Mouse (Mus musculus) neutrophil, adult 5-6 weeks (primary cell): ENCODE results near the gene Med8. TPM values are rescaled to one million over a fixed set of nuclear protein-coding genes. Genes with fewer than 3 reads are reported as not detected.

Experiments
- ATAC-seq: fragments of 151-379, 151-347 bp; 2 replicates; pipeline ENCODE4 v1.8.0; 2017; ENCODE audit warnings: mild to moderate bottlenecking, moderate TSS enrichment; ENCODE audit not compliant: insufficient number of reproducible peaks, poor library complexity, low FRiP score, severe bottlenecking; ENCODE audit errors: extremely low read depth
- total RNA-seq: library from RNA; stranded (forward); fragments of 200-1000 nt; gene quantifications from 2 replicates; pipeline ENCODE4 v1.2.3, GENCODE M21; 2017

The Med8 gene
- total RNA-seq, 1 experiment from 2014 or later: 105 TPM

DNA sequence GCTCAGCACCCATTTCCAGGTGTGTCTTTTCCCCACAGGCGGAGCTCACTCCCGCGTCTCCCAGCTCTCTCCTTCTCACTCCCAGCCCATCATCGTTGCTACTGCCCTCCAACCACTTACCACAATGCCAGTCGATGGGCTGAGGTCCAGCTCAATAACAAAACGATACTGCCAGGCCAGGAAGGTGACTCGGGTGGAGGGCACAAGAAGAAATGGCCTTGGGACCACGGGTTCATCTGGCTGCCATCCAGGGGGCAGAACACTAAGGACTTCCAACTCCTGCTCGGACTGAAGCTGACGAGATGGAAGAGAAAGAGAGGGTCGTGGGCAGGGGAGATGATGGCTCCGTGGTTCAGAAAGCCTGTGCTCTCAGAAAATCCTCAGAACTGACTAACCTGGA, 6.4 kb upstream of the Med8 start:
- no peak for ATAC-seq

DNA sequence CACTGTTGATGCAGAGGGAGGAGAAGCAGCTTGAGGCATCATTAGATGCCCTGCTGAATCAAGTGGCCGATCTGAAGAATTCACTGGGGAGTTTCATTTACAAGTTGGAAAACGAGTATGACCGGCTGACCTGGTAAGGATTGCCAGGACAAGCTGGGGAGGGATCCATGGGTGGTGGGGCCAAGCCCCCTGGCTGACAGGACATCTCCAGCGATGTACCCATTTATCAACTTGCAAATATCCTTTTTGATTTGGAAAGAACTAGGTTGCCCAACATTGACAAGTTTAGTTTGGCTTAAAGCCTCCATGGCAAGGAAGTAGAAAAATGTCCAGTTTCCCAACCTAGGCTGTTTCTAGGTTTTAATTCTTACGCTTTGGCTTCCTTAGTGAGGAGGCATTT, 1.7 kb downstream of the Med8 start:
- no peak for ATAC-seq

- no peak for ATAC-seq
These were observed 4.4 kb downstream of the Med8 start for GRCm38 (mm10) chr4:118413553-118413952.

DNA sequence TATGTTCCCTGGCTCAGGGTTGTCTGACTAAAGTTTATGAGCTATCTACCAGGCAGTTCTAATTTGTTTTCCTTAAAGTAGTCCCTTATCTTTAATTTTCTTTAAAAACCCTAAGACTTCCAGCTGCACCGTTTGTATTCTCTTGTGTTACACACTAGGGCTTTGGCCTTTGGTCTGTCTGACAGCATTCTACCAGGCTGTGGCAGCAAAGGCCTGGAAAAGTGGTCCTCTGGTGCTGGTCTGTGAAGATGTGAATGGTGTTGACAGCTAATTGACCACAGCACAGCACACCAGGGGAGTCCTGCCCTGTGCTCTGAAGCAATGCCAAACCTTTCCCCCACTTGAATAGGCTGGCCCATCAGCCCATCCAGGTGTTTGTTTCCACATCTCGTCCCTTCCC, 6.6 kb downstream of the Med8 start:
- no peak for ATAC-seq

GRCm38 (mm10) chr4:118416329-118416728, 7.2 kb downstream of the Med8 start:
- no peak for ATAC-seq

- no peak for ATAC-seq
These were observed 8.1 kb downstream of the Med8 start for GRCm38 (mm10) chr4:118417112-118417797.

DNA sequence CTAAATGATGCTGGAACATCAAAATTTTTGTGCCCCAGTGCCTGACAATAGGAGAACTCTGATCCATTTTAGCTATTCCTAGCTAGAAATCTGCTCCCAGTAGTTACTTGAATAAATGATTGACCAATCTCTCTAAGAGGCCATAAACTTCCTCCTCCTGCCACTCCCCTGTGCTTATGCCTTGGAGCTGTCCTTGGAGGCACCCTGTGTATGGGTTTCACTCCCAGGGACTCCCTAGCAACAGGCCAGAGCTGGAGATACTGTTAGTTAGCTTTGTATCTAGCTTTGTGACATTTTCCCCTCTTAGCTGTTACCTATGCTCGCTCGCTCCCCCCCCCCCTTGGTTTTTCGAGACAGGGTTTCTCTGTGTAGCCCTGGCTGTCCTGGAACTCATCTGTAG, 12.2 kb downstream of the Med8 start:
- ATAC-seq: no peak

DNA sequence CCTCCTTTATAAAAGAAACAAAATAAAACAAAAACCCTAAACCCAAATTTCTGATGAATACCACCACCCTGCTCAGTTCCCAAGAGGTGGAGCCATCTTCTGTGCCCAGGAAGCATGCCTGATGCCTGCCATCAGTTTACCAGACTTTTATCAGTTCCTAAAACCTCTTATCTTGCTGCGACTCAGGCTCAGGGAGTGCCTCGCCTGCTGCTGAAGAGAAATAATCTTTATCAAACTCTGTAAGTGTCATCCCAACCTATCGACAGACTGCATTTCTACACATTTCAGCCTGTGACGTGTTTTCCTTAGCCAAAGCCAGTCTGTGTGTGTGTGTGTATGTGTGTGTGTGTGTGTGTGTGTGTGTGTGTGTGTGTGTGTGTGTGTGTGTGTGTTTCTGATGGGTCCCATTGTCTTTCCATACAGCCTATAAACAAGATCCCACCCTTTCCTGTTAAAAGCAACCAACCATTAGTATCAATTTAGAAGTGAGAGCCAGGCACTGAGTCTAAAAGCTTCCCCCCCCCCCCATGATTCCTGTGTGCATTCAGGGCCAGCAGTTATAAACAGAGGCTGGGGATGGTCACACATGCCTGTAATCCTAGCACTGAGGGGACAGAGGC, 15.5 kb downstream of the Med8 start:
- no peak for ATAC-seq

- ATAC-seq: peak; percentile 33; the same call in 1 of the 2 replicates
These were observed 16.2 kb downstream of the Med8 start for GRCm38 (mm10) chr4:118425374-118425773.

DNA sequence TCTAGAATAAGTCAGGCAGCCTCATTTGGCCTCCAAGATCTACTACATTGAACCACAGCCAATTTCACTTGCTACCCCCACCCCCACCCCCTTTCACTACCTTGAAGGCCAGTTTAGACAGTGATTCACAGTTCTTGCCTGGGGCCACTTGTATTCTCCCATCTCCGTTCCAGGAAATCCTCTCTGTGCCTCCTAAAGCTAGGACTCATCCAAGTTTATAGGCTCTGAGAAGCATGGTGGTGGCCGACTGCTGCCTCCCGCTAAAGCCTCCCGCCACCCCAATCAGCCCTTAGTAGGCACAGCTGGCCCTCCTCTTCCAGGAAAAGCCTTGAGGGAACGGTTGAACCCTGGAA, 18.3 kb downstream of the Med8 start:
- ATAC-seq: no peak

DNA sequence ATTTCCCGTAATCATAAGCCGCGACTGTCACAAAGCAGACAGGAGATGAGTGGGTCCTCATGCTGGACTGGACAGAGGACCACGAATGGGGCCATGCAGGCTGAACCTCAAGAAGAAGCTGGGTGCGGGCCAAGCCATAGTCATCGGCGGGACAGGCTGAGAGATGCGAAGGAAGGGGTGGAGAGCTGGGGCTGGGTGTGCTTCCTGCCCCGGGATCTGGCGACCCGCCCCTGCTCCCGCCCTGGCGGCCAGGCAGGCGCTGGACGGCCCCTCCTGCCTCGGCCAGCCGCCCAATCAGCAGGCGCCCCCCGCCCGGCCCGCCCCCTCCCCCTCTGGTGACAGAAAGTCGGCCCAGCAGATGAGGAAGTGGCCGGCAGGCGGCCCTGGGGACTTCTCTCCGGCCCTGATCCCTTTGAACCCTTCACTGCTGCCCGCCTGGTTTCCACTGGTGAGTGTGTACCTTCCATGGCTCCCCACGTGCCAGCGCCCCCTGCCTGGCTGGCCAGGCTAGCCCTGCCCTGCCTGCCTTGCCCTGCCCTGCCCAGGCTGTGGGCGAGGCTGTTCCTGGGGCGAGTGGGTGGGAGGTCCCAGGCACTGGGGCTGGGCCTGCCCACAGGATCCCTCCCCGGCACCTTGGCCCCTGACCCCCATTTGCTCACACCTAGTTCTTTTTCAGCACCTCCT, 18.8 kb downstream of the Med8 start, which contains the start of gene Elovl1:
TSS of gene Elovl1 (plus strand) at position 326 of the 684 bp plus-strand sequence.
- peak; percentile 66 for ATAC-seq

DNA sequence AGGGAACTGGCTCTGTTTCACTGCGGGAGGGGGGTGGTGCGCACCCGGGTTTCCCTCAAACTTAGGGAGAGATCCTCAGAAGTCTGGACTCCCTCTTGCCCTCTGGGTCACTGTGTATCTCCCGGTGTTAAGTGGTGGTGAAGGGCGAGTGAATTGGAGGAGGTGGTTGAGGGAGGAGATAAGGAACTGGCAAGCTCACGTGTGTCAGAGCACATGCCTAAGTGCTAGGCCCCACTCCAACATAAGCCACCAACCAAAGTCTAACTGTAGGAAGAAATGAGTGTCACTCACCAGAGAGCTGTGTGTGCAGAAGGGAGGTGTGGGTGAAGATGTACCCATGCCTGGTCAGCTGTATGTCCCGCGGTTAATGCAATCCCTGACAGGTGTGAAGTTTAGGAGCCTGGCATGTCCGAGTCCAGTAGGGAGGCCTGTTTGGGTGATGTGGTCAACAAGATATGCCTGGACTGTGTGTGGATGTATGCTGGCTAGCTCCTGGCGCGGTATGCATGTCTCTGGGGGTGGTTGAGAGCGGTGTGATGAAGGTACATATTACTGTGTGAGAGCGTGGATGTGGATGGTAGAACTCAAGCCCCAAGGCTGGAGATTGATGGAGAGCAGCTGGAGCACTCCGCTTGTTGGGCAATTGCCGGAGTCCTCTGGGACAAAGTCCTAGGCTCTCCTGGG, 19.5 kb downstream of the Med8 start:
- ATAC-seq: no peak

- no peak for ATAC-seq
These were observed 20.2 kb downstream of the Med8 start for GRCm38 (mm10) chr4:118429215-118429895.

DNA sequence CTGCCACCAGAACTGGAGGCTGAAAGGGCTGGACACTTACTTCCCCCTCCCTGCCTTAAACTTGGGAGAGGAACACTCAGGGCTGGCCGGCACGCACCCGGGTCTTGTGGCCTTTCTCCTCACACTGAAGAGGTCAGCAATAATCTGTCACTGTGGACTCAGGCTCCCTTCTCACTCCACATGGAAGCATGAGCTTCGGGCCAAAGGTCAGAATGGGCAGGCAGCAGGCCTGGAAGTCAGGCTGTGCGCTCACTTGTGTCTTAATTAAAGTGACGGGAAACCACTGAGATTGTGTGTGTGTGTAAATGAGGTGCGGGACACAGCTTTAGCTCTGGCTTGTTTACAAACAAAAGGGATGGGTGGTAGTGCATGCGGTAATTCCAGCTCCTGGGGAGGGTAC, 23.2 kb downstream of the Med8 start:
- ATAC-seq: no peak

GRCm38 (mm10) chr4:118436820-118437603, 27.9 kb downstream of the Med8 start, which contains the start of gene Cdc20:
Gene Cdc20, minus strand, starts transcription at chr4:118437352.
- peak; percentile 93 for ATAC-seq

DNA sequence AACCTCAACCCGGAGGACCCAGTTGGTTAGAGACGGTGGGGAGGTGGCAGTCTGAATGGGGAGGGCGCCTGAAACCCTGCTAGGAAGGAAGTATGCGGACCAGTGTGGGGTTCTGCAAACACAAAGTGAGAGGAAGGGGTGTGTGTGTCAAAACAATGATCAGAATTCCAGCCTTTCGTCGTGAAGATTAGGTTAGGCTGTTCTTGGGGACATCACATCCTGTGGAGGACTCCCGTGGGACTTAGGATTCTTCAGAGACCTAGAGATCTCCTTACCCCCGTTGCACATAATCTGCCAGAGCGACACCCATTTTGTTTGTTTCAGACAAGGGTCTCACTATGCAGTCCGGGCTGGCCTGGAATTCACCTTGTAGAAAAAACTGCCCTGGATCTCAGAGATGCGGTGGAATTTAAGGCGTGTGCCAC, 28.7 kb downstream of the Med8 start:
- ATAC-seq: no peak

DNA sequence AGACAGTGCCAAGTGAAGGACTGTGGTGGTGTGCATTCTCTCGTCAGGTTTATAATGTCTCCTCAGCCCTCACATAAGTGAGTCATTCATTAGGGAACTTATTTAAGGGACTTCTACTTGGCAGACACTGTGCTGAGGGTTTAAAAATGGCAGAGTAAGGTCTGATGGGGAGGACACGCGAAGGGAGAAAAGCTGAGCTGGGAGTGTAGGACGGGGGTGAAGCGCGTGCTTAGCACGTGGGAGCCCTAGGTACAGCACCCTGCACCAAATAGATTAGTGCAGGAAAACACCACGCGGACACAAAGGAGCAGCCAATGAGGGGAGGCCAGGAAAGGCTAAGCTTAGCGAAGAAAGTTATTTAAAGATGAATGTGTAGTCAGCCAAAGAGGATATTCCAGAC, 36.0 kb downstream of the Med8 start:
- ATAC-seq: no peak

- ATAC-seq: no peak
These were observed 36.8 kb downstream of the Med8 start for GRCm38 (mm10) chr4:118445781-118446414.
